ENCODE assay signal across 8 mouse cellular contexts in genomic region chr9:48837181-48837580, GRCm38 (mm10). TPM values are rescaled to one million over a fixed set of nuclear protein-coding genes. Genes with fewer than 3 reads are reported as not detected.
DNase-seq lines count a peak whose midpoint lies in the region; ATAC-seq and TF ChIP-seq lines count a peak whose summit lies in the region.

No protein-coding gene starts in this region.

- H3K36me3 ChIP-seq in forebrain, embryonic 13.5 days (ENCODE audit: poor library complexity, severe bottlenecking) = no peaks in the 10 kb centered on the region
- H3K36me3 ChIP-seq in hindbrain, embryonic 15.5 days = no peaks in the 10 kb centered on the region
- H3K36me3 ChIP-seq in liver, embryonic 14.5 days (replicated peaks; ENCODE audit: control insufficient read depth, insufficient read depth, low read depth) = no peaks in the 10 kb centered on the region
- no peaks in the 10 kb centered on the region for H3K36me3 ChIP-seq in stomach, embryonic 14.5 days (ENCODE audit: control insufficient read depth, insufficient read depth, low read length)

- H3K4me1 ChIP-seq in forebrain, embryonic 13.5 days = peaks cover 37% of the 10 kb centered on the region
- peaks cover 27% of the 10 kb centered on the region for H3K4me1 ChIP-seq in hindbrain, embryonic 15.5 days (replicated peaks)
- no peaks in the 10 kb centered on the region for H3K4me1 ChIP-seq in liver, embryonic 14.5 days (replicated peaks; ENCODE audit: control insufficient read depth in 2 of 2, insufficient read depth in 2 of 2, low read length in 1 of 2)
- peaks cover 9% of the 10 kb centered on the region; the same call in 1 of the 2 replicates for H3K4me1 ChIP-seq in stomach, embryonic 14.5 days (ENCODE audit: control insufficient read depth, insufficient read depth, low read length)

- H3K4me2 ChIP-seq in forebrain, embryonic 13.5 days = peak overlapping the region; percentile 100
- H3K4me2 ChIP-seq in hindbrain, embryonic 15.5 days = peak overlapping the region; percentile 99
- peak overlapping the region; percentile 71; the same call in 1 of the 2 replicates for H3K4me2 ChIP-seq in liver, embryonic 14.5 days (ENCODE audit: low read depth)
- peak overlapping the region; percentile 95 for H3K4me2 ChIP-seq in stomach, embryonic 14.5 days (replicated peaks; ENCODE audit: low read depth, low read length)

- peak overlapping the region; percentile 71; the same call in 1 of the 2 replicates for H3K9ac ChIP-seq in forebrain, embryonic 13.5 days
- H3K9ac ChIP-seq in hindbrain, embryonic 15.5 days = no peak overlapping the region
- no peak overlapping the region for H3K9ac ChIP-seq in liver, embryonic 14.5 days (replicated peaks)
- no peak overlapping the region for H3K9ac ChIP-seq in stomach, embryonic 14.5 days (replicated peaks; ENCODE audit: low read depth, low read length)

- H3K9me3 ChIP-seq in forebrain, embryonic 13.5 days (replicated peaks) = no peaks in the 10 kb centered on the region
- no peaks in the 10 kb centered on the region for H3K9me3 ChIP-seq in hindbrain, embryonic 15.5 days
- no peaks in the 10 kb centered on the region for H3K9me3 ChIP-seq in liver, embryonic 14.5 days (ENCODE audit: control insufficient read depth, low read length)
- H3K9me3 ChIP-seq in stomach, embryonic 14.5 days (ENCODE audit: control insufficient read depth, low read depth, low read length) = no peaks in the 10 kb centered on the region

- no peak for ATAC-seq in forebrain, embryonic 13.5 days
- no peak for ATAC-seq in hindbrain, embryonic 15.5 days (ENCODE audit: low FRiP score, low read depth)
- ATAC-seq in liver, embryonic 14.5 days (ENCODE audit: insufficient read depth) = no peak
- ATAC-seq in stomach, embryonic 14.5 days (ENCODE audit: insufficient number of reproducible peaks, insufficient read depth, low FRiP score, low read depth) = no peak

- no peak overlapping the region for H3K27ac ChIP-seq in forebrain, embryonic 13.5 days
- H3K27ac ChIP-seq in hindbrain, embryonic 15.5 days (replicated peaks) = no peak overlapping the region
- H3K27ac ChIP-seq in liver, embryonic 14.5 days = no peak overlapping the region
- no peak overlapping the region for H3K27ac ChIP-seq in stomach, embryonic 14.5 days (ENCODE audit: low read length)

- peaks cover 68% of the 10 kb centered on the region for H3K27me3 ChIP-seq in forebrain, embryonic 13.5 days
- H3K27me3 ChIP-seq in hindbrain, embryonic 15.5 days = peaks cover 15% of the 10 kb centered on the region
- H3K27me3 ChIP-seq in liver, embryonic 14.5 days (ENCODE audit: control insufficient read depth, insufficient read depth, low read length) = peaks cover 60% of the 10 kb centered on the region
- peaks cover 30% of the 10 kb centered on the region for H3K27me3 ChIP-seq in stomach, embryonic 14.5 days (ENCODE audit: control insufficient read depth, insufficient read depth, low read length)

- no peak for TF ChIP-seq EP300 in liver, embryonic 14.5 days (IDR thresholded peaks at IDR 0.05; ENCODE audit: low read depth)

- peak; percentile 41 for DNase-seq in right cerebral cortex, postnatal 14 days
- DNase-seq in right cerebral cortex, postnatal 25 days = no peak
- DNase-seq in liver, embryonic 14.5 days (ENCODE audit: low read depth in 3 of 3, low spot score in 3 of 3) = no peak
- no peak for DNase-seq in adrenal gland, postnatal 4 days (ENCODE audit: low spot score in 2 of 2)
- no peak for DNase-seq in left cerebral cortex, adult 11 months (ENCODE audit: low spot score)

- H3K4me3 ChIP-seq in forebrain, embryonic 13.5 days = peak overlapping the region; percentile 66; the same call in 1 of the 2 replicates
- no peak overlapping the region for H3K4me3 ChIP-seq in hindbrain, embryonic 15.5 days
- H3K4me3 ChIP-seq in liver, embryonic 14.5 days (ENCODE audit: insufficient read depth in 1 of 2, low read depth in 2 of 2, low read length in 2 of 2) = no peak overlapping the region
- H3K4me3 ChIP-seq in stomach, embryonic 14.5 days (ENCODE audit: low read depth, low read length) = no peak overlapping the region

- WGBS in forebrain, embryonic 13.5 days = 1% methylated on average over 14 of the region's 14 CpGs
- 4% methylated on average over 14 of the region's 14 CpGs for WGBS in hindbrain, embryonic 15.5 days
- WGBS in liver, embryonic 14.5 days (ENCODE audit: insufficient replicate concordance) = 2% methylated on average over 14 of the region's 14 CpGs
- WGBS in stomach, embryonic 14.5 days = 6% methylated on average over 14 of the region's 14 CpGs

- TF ChIP-seq CTCF in liver, embryonic 14.5 days (IDR thresholded peaks at IDR 0.05; ENCODE audit: low read depth) = no peak

RNA-seq across cellular contexts. Expression of gene Zbtb16, which starts 1.2 kb away (rescaled TPM):
- polyA plus RNA-seq in forebrain, embryonic 13.5 days (2015; fragmentation: Nextera tagmentation; extraction: Ambion mirVana) = 3.2 and 3.4 TPM in 2 replicates
- polyA plus RNA-seq in hindbrain, embryonic 15.5 days (2015; fragmentation: Nextera tagmentation; extraction: Ambion mirVana) = 6.8 and 7.9 TPM in 2 replicates
- 0.24 and 0.26 TPM in 2 replicates for polyA plus RNA-seq in liver, embryonic 14.5 days (2012; rRNA removed)
- polyA plus RNA-seq in liver, embryonic 14.5 days (2014; fragmentation: Nextera tagmentation; extraction: Ambion mirVana) = 0.24 and 0.30 TPM in 2 replicates
- polyA plus RNA-seq in stomach, embryonic 14.5 days (2014; fragmentation: Nextera tagmentation; extraction: Ambion mirVana) = 4.4 and 6.6 TPM in 2 replicates
- 10 to 100 TPM; 32.4 to 47.4 TPM for total RNA-seq in adrenal gland, postnatal 4 days (2021)
